Mouse (Mus musculus) T-helper 2 cell (primary cell): ENCODE measurements around the gene Dnah10.

ENCODE experiments used
- in situ Hi-C: fragments of 300-600 bp; cut with MboI, MseI; formaldehyde crosslinking; loops from one replicate; pipeline ENCODE4 v1.15.1; 2025; ENCODE audit warnings: high pct_unique_total_duplicates

The Dnah10 gene

DNA sequence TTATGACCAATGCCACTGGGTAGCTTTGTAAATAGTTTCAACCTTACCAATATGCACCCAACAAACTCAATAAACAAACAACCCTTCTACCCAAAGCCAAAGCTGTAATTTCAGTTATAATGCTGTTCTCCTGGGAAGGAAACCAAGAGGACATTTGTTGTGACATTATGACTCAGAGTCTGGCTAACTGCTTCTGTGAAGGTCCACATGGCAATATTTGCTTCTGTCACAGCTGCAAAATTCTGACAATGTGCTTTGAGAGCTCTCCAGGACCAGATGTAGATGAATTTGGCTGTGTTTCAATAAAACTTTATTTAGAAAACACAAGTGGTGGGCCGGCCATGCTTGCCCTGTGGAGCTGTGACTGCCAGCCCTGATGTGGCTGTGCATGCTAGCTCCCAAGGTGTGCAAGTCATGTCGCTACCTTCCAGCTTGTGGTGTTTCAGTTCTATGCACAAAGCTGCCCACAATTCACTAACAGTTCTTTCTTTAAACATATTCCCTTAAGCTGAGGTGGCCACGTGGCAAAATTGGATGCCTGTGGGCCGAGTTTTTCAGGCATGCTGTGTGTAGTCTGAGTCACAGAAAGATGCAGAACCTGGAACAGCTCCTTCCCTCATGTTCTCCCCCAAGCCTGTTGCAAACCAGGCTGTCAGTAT is 85.0 kb downstream of the Dnah10 start:
- in situ Hi-C loops = no loop called here

DNA sequence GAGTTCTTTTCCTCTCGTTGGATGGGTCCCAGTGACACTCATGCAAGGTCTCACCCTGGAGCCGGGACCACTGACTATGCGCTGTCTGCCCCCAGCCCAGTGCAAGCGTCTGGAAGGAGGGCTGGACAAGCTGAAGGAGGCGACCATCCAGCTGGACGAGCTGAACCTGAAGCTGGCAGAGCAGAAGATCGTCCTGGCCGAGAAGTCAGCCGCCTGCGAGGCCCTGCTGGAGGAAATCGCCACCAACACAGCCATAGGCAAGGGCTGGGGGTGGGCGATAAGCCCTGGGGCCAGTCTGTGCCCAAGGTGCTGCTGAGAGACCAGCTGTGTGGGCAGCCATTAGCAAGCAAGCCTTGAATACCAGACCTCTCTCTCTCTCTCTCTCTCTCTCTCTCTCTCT is 87.6 kb downstream of the Dnah10 start:
- in situ Hi-C loops = no loop called here

DNA sequence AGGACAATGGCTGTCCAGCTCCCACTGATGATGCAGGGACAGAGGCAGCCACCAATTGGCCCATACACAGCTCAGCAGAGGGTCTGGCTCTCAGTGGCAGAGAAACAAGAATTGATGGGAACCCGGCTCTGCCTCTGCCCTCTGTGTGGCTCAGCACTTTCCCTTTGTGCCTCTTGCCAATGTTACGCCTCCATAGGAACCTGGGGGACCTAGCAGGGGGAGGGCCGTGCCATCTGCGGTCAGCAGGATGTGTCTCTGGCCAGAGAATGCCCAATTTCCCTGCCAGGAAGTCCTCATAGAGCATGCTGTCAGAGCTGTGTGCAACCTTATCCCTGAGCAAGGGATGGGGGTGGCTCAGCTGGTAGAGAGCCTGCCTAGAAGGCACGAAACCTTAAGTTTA is 89.9 kb downstream of the Dnah10 start:
- in situ Hi-C loops = no loop called here

DNA sequence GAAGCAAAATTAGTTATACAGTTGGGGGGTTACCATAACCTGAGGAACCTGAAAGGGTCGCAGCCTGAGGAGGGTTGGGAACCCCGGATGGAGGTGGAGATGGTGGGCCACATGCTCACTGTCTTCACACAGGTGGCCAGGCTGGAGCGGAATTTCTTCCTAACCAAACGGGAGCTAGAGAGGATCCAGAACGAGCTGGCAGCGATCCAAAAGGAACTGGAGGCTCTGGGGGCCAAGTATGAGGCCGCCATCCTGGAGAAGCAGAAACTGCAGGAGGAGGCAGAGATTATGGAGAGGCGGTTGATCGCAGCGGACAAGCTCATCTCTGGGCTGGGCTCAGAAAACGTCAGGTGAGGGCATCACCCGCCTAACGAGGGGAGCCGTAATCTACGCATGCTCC is 92.2 kb downstream of the Dnah10 start:
- in situ Hi-C loops = no loop called here

DNA sequence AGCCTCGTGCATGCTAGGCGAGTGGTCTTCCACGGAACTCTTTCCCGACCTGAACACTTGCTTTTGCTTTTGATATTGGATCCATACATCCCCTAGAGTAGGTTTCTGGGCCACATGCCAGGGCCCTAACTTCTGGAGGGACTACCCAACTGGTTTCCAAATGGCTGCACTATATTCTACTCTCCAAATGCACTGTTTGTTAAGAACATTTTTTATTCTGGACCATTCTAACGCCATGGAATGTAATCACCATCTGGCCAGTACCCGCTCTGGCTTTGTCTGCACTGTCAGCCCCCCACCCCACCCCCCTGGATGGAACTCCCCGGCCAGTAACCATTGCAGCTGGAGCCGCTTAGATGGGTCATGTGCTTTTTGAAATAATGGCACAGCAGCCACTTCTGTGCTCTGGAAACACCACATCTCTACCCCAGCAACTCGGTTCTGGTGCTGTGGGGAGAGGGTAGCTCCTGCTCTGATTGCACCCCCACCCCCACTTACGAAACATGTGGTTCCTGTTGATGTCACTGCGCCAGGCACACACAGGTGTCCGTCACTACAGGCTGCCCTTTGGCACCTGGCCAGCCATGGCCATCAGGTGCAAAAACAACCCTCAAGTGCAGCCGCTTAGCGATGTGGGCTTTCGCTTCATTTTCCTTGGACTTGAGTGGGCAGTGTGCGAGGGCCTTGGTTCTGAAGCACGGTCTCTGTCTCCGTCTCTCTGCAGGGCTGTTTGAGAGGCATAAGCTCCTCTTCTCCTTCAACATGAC is 97.4 kb downstream of the Dnah10 start:
- in situ Hi-C loops = no loop called here

DNA sequence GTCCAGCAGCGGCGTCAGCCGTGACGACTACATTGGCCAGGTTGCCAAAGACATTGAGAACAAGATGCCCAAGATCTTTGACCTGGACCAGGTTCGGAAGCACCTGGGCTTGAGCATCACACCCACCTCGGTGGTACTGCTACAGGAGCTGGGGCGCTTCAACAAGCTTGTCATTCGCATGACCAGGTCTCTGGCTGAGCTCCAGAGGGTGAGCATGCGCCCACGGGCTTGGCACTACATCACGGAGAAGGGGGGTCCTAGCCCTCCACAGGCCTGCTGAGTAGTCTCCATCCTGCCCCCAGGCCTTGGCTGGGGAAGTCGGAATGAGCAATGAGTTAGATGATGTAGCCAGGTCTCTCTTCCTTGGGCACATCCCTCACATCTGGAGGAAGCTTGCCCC is 105.4 kb downstream of the Dnah10 start:
- in situ Hi-C loops = loop anchor here (5.0 kb wide), 1 partner anchor 58 kb away; no protein-coding TSS in a partner anchor

DNA sequence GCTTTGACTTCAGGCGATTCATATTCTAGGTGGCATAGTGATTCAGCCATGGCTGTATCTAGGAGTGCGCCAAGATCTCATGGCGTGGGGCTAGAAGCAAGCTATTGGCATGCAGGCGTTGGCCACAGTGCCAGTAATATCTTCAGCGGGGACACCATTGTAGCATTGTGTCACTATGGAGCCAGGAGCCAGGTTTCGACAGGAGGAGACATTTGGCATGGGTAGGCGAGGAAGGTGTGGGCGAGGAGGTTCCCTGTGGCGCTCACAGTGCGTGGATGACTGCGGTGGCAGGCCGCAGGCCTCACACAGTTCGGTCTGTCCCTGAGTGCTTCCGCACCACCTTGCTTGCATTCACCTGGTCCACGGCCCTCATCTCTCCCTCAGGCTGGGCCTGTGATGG is 110.3 kb downstream of the Dnah10 start:
- in situ Hi-C loops = no loop called here

DNA sequence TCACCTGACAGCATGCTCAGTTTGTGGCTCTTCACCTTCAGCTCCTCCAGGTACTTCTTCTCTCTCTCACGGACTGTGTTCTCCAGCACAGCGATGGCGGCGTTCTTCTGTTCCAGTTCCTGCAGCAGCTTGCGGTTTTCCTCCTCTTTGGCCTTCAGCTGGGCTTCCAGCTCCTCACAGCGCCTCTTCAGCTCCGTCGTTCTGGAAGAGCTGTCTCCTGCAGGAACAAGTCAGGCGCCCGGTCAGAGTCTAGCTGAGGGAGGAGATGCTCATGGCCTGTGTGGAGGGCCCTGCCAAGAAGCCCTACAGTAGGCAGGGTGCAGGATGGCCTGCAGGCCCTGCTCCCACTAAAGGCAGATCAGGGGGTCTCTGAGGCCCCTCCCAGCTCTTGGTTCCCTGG is 111.2 kb downstream of the Dnah10 start:
- in situ Hi-C loops = no loop called here

DNA sequence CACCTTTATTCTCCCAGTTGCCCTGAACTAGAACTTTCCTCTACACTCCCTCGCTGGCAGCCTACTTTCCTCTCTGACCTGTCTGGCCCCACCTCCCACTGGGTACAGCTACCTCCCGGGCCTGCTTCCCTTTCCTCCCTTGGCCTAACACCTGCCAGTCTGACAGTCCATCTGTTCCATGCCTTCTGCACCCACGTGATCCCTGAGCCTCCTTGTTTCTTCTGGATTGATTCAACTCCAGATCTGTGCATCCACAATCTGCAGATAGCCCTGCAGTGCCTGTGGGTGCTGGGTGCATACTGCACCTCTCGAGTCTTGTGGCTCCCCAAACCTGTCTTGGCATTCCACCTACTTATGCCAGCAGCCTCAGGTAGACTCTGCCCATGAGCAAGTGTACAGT is 111.7 kb downstream of the Dnah10 start:
- in situ Hi-C loops = no loop called here

DNA sequence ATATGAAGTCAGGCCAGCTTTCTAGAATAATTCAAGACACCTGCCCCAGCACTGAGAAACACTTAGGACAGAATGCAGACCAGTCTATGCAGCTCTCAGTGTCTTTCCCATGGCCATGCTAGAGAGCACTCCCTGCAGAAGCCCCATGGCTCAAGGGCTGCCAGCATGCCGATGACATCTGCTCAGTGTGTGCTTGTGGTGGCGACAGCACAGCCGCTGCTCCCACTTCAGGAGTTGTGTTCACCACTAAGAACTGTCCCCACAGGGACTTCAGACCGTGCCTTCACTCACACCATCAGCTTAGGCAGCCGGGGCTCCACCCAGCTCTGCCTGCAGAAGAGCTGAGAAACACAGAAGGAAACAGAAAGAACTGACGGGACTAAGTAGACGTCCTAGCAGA is 115.3 kb downstream of the Dnah10 start:
- in situ Hi-C loops = no loop called here

DNA sequence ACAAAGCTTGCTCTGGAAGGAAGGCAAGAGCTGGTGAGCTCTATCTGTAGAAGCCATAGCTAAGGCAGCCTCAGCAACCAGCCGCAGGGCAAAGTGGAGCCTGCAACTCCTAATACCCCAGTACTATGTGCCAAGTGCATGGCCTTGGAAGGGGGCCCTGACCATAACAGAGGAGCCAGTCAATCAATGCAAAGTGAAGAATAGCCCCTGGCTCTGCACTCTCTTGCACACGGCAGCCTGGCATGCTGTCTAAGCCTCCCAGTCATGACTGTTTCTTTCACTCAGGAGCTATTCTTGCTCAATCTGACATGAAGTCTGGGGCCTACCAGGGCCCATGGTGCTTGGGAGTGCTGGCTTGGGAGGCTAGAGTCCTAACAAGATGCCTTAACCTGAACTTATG is 115.8 kb downstream of the Dnah10 start:
- in situ Hi-C loops = no loop called here

DNA sequence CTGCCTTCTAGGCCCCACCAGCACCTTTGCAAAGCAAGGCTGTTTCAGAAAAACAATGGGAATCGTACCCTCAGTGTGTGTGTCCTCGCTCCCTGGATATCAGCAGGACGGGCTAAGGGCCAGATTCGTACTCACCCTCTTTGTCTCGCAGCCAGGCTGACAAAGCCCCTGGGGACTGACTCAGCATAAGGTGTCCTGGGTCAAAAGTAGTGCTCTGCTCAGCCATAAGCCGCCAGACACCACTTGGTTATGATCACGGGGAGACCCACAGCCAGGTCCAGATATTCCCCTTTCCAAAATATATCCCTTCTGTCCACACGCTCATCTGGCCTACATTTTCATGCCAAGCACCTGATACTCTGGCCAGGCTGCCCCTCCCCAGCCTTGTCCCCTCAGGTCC is 118.5 kb downstream of the Dnah10 start:
- in situ Hi-C loops = no loop called here

DNA sequence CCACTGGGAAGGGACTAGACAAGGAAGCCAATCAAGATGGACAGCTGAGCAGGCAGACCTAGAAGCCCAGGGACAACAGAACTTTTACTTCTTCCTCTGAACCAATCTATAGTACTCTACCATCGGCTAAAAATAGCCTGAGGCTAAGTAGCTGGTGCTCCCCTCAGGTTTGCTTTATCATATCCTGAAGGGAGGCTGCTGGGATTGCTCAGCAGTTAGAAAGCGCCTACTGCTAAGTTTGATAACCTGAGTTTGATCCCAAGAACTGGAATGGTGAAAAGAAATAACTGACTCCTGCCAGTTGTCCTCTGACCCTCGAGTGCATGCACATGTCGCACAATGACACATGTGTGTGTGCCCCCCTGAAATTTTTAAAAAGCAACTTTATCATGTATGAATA is 120.0 kb downstream of the Dnah10 start:
- in situ Hi-C loops = no loop called here

DNA sequence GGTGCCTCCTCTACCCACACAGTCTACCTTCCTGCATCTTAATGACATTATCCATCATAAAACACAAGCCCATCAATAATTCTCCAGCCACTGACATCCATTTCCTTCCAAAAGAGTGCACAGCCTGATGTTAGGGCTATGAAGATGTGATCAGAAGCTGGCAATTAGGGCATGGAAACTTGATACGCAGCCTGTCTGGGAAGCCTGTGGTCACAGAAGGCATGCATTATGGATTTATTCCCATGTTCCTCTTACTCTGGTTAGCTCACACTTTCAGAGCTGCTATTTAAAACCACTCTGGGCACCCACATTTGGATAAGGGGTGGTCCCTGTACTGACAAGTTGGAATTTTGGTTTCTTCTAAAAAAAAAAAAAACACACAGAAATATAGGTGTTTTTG is 122.1 kb downstream of the Dnah10 start:
- in situ Hi-C loops = no loop called here

DNA sequence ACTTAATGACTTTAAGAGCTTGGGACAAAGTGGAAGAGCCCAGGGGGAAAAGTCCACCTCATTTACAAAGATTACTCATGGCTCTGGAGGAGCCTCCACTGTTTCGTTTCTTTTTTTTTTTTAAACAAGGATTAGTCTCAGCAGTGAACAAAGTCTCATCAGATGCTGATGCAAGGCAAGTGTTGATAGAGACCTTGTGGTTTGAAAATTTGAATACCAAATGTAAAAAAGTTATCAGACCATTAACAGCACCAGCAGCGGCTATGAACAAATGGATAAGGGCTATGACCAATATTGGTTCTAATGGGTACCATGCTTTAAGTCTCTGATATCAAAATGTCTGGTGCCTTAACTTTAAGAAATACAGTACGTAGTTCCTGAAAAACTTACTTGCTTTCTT is 124.1 kb downstream of the Dnah10 start:
- in situ Hi-C loops = no loop called here

DNA sequence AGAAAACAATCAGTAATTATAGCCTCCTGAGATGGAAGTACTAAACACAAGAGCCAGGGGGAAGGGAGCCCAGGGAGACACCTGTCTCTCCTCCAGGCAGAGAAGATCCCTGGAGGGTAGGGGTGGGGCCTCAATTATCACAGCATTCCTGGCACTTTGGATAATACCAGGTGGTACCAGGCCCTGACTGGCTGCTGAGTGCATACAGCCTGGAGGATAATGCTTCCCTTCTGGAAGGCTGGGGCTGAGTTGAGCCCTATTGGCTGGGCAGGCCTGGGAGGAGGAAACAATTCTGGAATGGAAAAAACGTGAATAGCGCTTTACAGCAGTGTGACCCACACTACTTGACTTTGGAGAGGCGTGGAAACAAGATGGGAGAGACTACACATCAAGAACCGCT is 126.7 kb downstream of the Dnah10 start:
- in situ Hi-C loops = loop anchor here (10.0 to 25.0 kb wide), 2 partner anchors 864 to 1587 kb away; no protein-coding TSS in a partner anchor

DNA sequence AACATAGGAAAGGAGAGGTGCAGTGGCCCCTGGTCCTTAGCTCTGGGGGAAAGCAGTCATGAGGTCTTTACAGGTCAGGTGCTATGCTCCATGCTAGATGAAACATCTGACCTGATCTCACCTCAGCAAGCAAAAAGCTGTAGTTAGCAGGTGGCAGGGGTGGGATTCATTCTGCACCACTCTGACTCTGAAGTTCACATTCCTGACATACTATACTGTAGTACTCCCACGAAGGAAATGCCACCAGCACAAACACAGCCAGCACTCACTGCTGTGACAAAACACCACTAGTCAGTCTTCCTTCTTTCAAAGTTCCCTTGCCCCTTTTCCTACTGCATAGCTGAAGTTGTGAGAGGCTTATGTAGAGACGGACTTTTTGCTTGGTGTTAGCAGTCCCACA is 127.4 kb downstream of the Dnah10 start:
- in situ Hi-C loops = loop anchor here (10.0 to 25.0 kb wide), 2 partner anchors 865 to 1587 kb away; no protein-coding TSS in a partner anchor

DNA sequence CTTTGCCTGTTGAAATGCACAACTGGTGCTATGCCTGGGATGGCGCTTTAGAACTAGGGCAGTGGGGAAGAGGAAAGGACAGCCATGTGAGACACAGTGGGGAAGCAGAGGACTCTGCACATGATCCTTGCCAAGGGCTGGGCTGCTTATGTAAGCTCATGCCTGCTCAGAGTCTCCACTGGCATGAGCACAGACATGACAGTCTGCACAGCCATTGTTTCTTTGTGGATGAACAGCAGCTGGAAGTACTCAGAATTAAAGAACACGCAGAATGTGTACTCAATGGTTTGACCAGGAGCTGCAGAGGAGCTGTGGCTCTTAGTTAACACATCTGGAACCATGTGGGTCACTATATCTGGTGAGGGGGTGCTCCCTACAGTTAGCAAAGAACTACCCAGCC is 128.2 kb downstream of the Dnah10 start:
- in situ Hi-C loops = loop anchor here (10.0 to 25.0 kb wide), 2 partner anchors 866 to 1588 kb away; no protein-coding TSS in a partner anchor

DNA sequence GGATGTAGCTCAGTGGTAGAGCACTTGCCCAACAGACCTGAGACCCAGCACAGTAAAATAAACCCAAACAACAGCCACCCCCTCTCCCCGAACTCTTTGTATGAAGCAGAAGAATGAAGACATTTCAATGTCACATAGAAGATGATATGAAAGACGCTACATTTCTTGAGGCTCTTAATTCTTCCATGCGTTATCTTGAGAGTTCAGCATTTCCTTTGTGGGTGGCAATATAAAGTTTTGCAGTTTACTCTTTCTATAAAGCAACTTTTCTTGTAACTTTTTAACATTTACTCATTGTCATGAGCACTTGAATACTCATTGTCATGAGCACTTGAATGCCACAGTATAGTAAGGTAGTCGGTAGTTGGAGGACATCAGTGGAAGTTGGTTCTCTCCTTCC is 129.3 kb downstream of the Dnah10 start:
- in situ Hi-C loops = loop anchor here (10.0 to 25.0 kb wide), 2 partner anchors 867 to 1589 kb away; no protein-coding TSS in a partner anchor

DNA sequence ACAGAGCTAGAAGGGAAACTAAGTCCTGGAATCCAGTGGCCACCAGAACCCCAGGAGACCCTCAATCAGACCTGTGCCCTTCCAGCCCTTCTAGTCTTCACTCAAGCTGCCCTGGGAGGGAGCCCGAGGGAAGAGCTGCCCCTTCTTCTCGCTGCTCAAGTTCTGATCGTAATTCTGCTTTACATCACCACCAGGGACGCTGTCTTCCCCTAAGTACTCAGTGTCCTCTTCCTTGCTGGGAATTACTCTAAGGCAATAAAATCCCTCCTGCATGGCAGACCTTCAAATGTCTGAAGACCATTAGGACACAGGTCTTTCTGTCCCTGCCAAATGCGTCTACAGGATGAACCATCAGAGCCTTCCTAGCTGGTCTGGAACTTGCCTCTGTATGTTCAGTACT is 135.1 kb downstream of the Dnah10 start:
- in situ Hi-C loops = loop anchor here (25.0 kb wide), 1 partner anchor 873 kb away; no protein-coding TSS in a partner anchor

DNA sequence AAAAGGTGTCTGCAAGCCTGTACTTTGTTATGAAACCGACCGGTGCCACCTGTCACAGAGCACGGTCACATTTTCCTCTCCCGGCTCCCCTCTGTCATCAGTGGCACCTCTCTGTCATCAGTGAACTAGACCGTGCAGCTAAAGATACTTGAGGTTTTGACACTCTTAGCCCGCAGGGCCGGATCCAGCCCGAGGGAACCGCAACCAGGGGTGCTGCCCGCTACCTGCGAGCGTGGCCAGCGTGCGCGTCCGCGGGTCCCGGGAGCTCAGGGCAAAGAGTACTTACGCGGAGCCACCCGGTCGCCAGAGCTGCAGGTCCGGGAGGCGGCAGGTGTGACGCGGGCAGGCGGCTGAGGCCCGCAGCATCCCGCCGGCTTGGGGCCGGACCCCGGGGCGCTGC is 136.6 kb downstream of the Dnah10 start:
- in situ Hi-C loops = loop anchor here (25.0 kb wide), 1 partner anchor 874 kb away; no protein-coding TSS in a partner anchor

DNA sequence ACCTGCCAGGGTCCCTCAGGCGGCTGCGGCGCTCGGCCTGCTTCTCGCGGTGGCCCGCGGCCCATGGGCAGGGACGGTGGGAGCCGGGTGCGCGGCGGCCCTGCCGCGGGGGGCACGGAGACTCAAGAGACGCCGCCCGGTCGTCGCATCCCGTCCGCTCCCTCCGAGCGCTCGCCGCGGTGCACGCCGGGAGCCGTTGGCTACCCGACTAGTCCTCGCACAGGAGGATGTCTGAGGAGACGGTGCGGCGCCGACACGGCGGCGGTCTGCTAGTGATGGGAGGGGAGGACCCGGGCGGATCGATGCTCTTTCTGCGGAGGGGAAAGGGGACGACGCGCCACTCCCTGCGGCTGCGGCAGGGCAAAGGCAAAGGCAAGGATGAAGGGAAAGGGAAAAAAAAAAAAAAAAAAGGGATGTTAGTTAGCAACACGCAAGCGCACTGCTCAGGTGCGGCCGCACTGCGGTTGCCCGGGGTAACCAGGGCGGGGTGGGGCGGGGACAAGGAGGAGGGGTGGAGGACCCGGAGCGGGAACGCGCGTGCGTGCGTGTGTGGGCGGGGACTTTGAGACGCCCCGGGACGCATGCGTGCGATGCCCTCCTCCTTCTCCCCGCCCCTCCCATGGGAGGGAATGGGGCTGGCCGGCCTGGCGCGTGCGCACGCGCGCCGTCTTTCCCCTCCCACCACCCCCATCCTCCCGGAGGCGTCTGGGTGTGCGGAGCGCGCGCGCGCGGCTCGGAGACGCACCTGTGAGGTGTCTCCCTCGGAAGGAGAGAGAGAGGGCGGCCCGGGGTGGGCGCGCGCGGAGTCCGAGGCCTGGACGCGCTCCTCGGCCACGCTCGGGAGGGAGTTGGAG is 137.4 kb downstream of the Dnah10 start, which contains the start of the genes Ccdc92 and Zfp664:
TSS of gene Ccdc92 (minus strand) at position 412 of the 854 bp plus-strand sequence.
TSS of gene Zfp664 (plus strand) at position 679 of the 854 bp plus-strand sequence.
- in situ Hi-C loops = loop anchor here (25.0 kb wide), 1 partner anchor 875 kb away; no protein-coding TSS in a partner anchor
